Mouse (Mus musculus): ENCODE results near the gene Prkn. TPM values are rescaled to one million over a fixed set of nuclear protein-coding genes. Genes with fewer than 3 reads are reported as not detected.

Gene Prkn
- total RNA-seq, 2 experiments from 2014 or later: 15.7 to 19.9 TPM

DNA sequence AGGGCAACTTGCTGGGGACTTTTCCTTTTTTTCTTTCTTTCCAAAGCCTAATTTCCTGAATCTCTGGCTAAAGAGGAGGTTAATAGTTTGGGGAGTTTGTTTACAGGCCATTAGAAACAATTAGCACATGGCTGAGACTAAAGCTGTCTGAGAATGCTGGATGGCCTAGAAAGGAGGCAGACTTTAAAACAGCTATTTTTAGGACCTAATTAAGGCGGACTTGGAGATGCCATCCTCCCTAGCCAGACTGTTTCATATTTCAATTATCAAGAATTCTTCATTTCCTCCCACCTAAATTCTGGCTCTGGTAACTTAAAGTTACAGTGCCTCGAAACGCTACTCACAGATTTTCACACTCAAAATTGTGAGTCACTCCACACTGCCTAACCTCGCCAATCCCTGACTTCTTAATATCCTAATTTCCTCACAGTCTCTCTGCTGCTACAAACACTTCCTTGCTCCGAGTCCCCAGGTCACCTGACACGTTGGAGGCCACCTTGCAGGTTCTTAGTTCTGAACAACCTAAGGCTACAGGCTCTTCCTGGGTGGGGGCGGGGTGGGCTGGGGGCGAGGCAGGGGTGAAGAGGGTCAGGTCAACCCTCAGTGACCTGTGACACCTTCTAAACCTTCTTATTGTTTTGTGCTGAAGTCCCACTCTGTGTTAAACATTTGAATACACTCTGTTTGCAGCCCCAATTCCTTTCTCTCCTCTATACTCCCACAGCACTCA is 674.0 kb downstream of the Prkn start:
- no peak for DNase-seq (ENCODE audit: low spot score in 2 of 2)

DNA sequence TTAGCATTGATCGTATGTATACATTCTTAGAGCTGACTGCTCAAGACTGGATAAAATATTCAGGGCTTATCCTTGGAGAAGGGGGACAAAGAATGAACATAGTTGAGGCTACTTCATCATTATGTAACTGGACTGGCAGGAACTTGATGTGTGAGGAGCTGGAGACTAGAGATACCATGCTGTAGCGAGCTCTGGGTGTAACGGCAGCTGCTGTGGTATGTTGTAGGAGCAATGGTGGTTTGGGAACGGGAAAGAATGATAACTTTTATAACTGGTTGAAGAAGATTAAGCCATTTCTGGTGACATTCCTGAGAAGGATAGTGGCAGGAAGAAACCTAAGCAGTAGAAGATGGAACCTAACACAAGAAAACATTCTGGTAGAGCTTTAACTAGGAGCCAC is 675.4 kb downstream of the Prkn start:
- DNase-seq (ENCODE audit: low spot score in 2 of 2): no peak

DNA sequence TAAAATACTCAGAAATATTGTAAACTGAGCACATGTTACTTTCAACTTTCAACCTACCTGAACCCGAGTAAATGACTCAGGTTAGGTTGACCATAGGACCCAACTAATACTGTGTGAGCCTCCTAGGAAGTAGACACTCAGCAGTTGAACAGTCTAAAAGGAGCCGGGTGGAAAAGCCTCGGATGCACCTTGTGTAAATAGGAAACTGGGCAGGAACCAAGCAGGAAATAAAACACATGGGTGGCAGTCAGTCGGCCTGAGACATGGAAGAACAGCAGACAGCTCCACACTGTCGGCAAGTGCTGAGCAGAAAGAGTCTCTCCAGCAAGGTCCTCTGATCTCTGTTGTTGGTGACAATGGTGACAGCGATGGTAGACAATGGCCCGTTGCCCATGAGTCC is 676.0 kb downstream of the Prkn start:
- no peak for DNase-seq (ENCODE audit: low spot score in 2 of 2)

DNA sequence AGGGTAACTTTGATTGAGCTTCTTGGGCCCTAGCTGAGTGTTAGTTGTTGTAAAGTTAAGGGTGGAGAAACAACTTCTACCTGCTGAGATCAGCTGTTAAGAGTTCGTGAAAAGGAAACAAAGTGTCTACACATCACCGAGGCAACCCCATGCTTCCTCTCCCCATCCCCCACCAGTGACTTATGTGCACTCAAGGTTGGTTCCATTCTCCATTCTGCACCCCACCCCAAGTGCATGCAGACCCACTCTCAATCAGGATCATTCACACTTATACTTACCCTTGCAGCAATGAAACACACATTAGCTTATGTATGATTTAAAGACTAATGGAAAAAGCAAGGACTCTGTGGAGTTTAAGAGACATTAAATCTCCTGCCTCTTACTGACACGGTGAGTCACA is 691.9 kb downstream of the Prkn start:
- DNase-seq (ENCODE audit: low spot score in 2 of 2): no peak

DNA sequence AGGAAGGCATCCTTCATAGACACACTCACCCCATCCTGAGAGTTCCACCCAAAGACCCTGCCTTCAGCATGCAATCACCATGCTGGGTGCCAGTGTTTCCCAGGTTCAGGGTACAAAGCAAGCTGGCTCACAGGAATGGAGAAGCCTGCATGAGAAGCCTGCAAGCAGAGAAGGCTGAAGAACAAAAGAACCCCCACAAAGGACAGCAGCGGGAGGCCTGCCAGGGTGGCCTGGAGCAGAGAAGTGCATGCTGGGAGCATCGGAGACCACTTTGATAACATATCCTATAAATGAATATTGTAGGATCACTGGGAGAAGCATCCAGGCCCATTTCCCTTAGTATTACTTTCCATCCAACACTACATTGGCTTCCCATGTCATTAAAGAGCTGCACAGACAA is 692.6 kb downstream of the Prkn start:
- no peak for DNase-seq (ENCODE audit: low spot score in 2 of 2)

DNA sequence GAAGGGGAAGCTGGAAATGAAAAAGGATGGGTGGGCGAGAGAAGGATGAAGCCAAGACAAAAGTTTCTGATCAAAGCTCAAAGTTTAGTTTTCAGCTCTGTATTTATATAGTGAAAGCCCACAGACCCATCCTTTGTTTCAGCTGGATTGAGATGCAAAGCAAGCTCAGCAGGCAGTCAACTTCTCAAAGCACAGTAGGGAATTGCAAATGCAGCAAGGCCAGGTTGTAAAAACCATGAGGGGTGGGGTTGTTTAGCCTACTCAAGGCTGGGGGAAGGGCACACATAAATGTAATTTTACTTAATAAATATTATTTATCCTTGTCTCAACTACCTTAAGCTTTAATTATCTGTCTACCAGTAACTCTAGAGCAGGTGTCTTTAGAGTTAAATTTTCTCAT is 693.7 kb downstream of the Prkn start:
- no peak for DNase-seq (ENCODE audit: low spot score in 2 of 2)

DNA sequence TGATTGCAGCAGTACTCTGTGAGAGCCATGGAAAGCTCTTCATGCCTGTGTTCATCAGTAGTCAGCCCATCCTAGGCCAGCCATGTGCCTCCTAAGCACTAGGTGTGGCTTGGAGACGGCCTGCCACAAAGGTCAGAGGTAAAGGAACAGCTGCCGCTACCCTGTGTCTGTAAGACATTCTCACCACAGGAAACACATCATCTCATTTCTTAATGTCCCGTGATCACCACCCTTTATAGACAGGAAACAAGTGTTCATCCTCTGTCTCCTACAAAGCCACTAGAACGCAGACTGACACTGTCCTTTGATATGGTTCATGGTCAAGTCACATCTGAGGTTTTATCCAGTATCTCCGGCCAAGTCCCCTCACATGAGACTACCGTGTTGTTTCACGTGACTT is 698.6 kb downstream of the Prkn start:
- no peak for DNase-seq (ENCODE audit: low spot score in 2 of 2)

DNA sequence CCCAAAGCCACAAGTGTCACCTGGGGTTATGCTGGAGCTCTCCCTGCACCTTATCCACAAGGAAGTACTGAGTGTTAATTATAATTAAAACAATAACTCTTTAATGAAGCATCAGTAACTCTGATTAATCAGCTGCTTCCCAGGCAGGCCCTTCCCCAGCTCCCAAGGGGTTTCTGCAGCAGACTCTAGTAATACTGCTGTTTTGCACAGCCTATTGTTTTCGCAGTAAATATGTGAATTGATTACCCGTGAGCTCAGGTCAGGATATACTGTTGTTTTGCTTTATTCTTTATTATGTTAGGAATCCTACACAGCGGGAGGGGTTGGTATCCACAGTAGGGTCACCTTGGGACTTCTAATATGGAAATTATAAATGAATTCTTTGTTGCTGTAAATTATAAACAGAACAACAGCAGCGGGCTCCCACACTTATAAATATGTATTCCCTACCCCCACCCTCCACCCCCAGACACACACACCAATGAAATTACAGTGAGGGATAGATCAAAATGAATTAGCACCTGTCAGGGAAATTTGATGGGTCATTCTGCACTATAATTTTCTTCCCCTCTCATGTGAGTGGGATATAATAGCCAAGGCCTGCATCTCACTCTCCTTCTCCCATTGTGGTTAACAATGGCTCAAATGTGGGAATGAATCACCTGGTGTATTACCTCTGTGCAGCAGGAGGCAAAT is 701.9 kb downstream of the Prkn start:
- DNase-seq (ENCODE audit: low spot score in 2 of 2): no peak

DNA sequence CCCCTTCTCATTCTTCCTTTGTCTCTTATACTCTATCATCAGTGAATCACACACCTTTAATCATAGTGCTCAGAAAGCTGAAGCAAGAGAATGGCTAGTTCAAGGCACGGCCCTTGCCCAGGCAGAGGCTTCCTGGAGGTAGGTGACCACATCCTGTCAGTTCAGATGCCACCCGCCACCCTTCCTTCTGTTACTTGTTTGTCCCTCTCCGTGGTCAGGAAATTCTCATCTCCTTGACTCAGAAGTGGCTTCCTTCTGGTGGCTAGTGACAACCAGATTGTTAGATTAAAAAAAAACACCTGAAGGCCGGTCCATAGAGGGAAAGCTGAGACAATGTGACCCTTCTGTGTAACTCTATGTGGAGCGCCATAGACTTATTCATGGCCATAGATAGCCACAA is 710.4 kb downstream of the Prkn start:
- DNase-seq (ENCODE audit: low spot score in 2 of 2): no peak

DNA sequence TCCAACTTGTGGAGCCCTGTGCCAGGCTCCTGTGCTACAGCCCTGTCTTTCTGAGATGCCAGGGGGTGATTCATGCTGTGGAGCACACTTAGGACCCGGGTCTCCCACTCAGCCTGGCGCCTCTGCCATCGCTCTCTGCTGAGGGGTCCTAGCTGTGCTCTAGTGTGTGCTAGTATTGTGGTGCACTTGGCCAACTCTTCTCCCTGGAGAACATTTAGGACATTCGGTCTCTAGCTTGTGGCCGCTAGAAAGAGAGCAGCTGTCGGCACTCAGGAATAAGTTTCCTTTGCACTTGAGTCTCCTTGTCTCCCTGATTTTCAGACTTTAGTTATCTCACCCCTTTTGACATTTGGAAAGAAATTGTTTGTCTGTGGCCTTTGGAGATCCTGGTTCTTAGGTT is 725.5 kb downstream of the Prkn start:
- DNase-seq (ENCODE audit: low spot score in 2 of 2): no peak

DNA sequence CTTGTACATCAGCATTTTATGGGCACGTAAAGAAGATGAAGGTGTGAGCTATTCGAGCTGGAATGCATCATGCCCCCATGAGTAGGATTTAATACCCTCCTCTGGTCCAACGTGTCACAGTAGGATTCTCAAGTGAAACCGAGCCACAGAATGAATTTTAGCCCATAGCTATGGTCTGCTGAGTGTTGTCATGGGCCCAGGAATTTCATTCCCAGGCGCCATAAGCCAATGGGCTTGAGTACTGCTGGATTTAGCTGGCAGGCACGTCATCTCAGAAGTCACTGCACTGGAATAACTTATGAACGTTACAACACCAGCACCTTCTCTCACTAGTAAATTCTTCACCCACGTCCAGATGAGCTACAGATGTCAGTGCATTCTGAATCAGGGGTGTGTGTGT is 730.2 kb downstream of the Prkn start:
- DNase-seq (ENCODE audit: low spot score in 2 of 2): no peak

DNA sequence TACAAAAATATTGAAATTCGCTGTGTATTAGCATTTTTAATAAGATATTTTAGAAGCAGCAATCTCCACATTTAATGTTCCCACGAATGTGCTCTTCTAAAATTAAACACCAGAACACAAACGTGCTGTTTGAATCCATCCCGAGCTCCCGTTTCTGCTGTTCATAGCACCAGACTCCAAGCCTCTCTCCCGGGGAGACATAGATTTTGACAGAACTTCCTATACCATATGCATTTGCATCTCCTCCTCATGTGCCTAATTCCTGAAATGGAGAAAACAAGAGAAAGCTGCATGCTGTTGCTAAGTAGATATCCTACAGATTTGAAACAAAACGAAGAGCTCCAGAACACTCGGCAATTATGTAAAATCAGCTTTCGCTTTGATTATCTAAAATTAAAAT is 733.5 kb downstream of the Prkn start:
- DNase-seq (ENCODE audit: low spot score in 2 of 2): peak; percentile 11 to 38

DNA sequence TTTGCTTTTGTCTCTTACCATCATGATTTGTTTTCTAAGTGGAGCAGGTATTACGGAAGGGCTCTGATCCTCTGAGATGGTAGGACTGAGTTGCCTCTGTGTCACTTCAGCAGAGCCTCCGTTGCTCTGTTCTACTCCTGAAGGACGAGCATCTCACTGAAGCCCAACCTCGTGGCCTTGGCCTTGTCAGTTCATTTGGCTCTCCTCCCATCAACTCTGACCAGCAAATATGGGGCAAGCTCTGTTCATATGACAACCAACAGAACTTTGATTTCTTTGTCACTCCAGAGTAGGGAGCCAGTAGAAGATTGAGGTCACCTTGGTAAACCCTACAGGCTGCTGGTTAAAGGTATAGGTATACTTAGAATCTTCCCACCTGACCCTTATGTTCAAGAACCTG is 745.3 kb downstream of the Prkn start:
- DNase-seq (ENCODE audit: low spot score in 2 of 2): no peak

DNA sequence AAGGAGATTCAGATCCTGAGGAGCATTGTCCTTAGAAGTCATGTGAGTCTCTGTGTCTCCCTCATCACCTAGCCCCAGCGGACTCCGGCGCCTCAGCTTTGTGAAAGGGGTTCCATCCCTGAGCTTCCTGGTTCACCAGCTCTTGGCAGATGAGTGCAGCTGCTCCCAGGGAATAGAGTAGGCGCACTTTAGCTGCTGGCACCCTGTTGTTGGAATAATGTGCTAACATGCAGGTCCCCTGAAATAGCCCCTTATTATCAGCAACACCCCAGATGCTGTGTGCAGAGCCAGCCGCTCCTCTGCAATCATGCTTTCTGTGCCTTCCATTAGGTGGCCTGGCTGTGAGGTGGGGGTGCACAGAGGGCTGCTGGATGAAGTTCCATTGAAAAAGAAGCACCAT is 767.7 kb downstream of the Prkn start:
- DNase-seq (ENCODE audit: low spot score in 2 of 2): peak in 1 of 2 experiments; percentile 21

DNA sequence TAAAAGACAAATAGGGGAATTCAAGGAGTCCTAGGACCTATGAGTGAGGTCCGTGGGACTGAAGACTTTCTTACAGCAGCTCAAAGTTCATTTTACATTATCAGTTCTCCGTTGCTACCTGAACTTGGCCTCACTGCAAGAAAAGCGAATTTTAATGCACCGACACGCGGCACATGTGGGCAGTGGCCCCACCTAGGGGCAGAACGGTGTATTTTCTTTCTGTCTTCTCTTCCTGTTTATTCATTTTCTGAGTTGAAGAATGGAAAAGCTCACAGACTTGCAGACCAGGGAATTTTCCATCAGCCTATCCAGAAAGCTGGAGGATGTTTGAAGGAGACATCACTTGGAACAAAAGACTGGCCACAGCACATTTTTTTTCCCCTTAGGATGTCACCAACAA is 771.3 kb downstream of the Prkn start:
- peak; percentile 76 to 85 for DNase-seq (ENCODE audit: low spot score in 2 of 2)

DNA sequence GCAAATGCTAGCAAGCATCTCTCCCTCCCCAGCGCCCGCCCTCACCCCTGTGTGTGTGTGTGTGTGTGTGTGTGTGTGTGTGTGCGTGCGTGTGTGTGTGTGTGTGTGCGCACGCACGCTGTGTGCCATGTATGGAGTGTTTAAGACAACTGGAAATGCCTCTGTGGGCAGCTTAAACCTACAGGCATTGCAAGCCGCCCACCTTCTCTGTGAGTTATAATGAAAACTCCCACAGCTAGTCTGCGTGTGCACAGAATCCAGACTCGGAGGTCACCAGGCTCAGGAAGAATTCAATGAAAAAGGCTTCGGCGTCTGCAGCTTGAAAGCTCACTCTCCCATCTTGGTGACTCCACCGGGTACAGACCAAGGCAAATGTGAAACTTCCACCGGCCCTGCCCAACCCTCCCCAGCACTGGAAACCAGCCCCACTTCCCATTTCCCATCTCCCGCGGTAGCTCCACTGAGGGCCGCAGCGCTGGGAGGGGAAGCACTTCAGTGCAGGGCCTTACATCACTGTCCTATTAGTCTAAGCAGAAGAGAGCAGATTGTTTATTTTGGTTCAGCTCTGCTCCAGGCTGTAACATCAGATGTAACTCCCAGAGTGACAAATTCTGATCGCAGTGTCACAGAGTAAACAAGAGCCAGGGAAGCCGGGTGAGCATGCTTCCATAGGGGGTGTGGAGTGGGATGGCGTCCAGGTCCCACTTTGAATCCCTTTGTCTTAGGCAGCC is 772.8 kb downstream of the Prkn start:
- DNase-seq (ENCODE audit: low spot score in 2 of 2): peak in 1 of 2 experiments; percentile 35

DNA sequence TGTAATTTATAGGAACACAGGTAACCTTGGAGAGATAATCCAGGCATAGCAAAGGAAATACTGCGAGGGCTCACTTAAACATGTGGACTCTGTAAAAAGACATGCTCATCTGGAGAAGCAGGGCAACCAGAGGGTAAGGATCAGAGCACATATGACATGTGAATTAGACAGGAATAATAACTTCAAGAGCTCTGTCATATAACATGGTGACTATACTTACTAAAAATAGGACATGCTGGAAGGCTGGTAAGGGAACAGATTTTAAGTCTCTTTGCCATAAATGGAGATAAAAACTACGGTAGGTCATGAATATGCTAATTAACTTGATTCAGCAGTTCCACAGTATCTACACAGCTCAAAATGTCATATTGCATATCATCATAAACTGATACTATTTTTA is 777.4 kb downstream of the Prkn start:
- no peak for DNase-seq (ENCODE audit: low spot score in 2 of 2)

DNA sequence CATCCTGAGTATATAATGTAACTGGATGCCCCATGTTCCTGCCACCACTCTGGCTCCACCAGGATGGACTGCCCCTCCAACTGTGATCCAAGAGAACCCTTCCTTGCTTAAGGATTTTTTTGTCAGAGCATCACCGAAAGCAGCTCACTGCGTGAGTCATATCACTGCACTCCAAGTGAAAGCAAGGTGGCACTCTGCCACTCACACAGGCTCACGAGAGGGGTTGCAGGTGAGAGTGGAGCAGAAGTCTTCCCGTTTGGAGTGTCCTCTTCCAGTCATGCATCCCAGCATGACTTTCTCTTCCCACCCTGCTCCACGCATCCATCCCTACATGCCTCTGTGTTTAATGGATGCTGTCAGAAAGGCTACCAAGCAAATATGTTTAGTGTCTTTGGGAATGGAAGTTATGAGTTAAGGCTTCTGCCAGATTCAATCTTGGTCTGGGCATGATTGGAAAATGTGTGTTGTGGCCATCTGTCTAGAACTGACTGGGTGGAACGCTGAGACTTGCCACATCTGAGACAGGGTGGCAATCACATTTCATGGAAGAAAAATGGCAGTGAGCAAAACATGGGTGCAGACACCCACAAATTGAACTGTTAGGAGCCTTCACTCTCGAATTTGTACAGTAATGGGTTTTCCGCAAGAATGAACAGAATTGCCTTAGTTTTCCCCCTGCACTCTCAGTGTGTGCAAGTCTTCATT is 778.9 kb downstream of the Prkn start:
- DNase-seq (ENCODE audit: low spot score in 2 of 2): no peak

DNA sequence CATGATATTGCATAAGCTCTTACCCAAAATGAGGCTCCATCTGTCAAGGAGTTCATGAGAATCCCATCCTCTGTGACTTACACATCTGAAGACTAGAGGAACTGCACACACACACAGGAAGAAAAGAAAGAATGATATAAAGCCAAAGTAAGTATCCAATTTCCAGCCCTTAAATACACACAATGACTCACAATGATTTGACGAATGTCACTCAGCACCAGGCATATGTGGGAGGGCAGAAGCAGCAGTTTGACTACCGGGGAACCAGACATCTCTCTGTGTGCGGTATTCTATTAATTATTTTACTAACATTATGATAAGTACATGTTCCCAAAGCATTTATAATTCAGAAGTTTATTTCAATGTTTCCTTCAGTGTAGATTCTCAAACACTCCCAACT is 780.6 kb downstream of the Prkn start:
- peak in 1 of 2 experiments; percentile 11 for DNase-seq (ENCODE audit: low spot score in 2 of 2)

DNA sequence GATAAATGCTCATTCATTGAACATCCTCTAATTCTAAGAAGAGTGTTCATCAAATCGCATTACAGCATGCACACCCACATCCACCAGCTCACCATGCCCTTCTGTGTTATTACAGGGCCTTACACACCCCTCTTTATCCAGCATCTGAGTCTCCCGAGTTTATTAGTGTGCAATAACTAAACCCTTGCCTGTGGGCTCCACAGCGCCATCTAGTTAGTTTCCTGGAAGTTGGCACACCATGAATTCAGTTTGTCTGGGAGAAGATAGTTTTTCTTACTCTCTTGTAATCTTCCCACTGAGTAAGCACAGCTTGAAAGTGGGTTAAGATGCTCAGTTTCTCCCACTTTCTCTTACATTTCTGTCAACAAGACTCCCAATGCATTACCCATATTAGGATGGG is 781.3 kb downstream of the Prkn start:
- DNase-seq (ENCODE audit: low spot score in 2 of 2): peak in 1 of 2 experiments; percentile 46

DNA sequence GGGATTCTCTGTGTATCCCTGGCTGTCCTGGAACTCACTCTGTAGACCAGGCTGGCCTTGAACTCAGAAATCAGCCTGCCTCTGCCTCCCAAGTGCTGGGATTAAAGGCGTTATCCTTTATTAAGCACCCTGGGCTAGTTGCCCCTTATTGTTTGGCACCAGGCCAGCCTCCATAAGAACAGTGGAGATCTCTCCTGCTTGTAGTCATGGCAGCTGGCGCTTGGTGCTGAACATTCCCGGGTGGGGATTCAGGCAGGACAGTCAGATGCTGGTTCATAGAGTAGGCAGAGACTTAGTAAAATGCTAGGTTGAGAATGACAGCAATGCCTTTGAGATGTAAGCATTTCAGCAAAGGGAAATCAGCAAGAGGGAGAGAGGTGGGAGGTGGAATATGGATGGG is 786.1 kb downstream of the Prkn start:
- no peak for DNase-seq (ENCODE audit: low spot score in 2 of 2)

DNA sequence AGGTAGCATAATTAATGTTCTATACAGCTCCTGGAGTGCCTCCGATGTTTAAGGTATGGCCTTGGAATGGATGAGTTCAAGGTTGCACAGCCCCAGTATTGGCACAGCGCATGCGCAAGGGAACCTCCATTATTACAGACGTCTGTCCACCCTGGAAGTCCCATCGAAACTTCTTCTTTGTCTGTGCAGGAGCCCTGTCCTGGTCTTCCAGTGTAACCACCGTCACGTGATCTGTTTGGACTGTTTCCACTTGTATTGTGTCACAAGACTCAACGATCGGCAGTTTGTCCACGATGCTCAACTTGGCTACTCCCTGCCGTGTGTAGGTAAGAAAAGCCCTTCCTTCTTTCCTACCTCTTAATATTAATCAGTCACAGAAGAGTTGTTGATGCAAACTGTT is 794.9 kb downstream of the Prkn start:
- DNase-seq (ENCODE audit: low spot score in 2 of 2): no peak

Measured in layer of hippocampus, postnatal 10 days (tissue).